Mouse (Mus musculus) intestine, postnatal 0 days (tissue): ENCODE measurements around the gene Vangl2. TPM values are rescaled to one million over a fixed set of nuclear protein-coding genes. Genes with fewer than 3 reads are reported as not detected.

ENCODE experiments used
- ATAC-seq: fragments of 200-750 bp; cut with Nextera tagmentation; 2 replicates; pipeline ENCODE4 v1.8.0; 2017; ENCODE audit warnings: mild to moderate bottlenecking, moderate TSS enrichment, moderate library complexity
- H3K27ac ChIP-seq: fragments of 300-500 bp; sonication (generic); 2 replicates; pipeline ENCODE4 v1.5.1; 2014; ENCODE audit warnings: mild to moderate bottlenecking, low read depth, low read length, moderate library complexity
- H3K27me3 ChIP-seq: fragments of 300-500 bp; sonication (generic); replicated peaks from 2 replicates; pipeline ENCODE4 v1.6.1; 2014; ENCODE audit warnings: low read length, mixed read lengths; ENCODE audit not compliant: control insufficient read depth, insufficient read depth
- H3K36me3 ChIP-seq: fragments of 300-500 bp; sonication (generic); 2 replicates; pipeline ENCODE4 v1.6.1; 2014; ENCODE audit warnings: mild to moderate bottlenecking, moderate library complexity; ENCODE audit not compliant: control insufficient read depth, insufficient read depth
- H3K4me1 ChIP-seq: fragments of 300-500 bp; sonication (generic); replicated peaks from 2 replicates; pipeline ENCODE4 v1.6.1; 2014; ENCODE audit warnings: antibody characterized with exemption, low read length, mixed read lengths; ENCODE audit not compliant: control insufficient read depth, insufficient read depth
- H3K4me2 ChIP-seq: fragments of 300-500 bp; sonication (generic); replicated peaks from 2 replicates; pipeline ENCODE4 v1.6.1; 2014; ENCODE audit warnings: low read depth, mild to moderate bottlenecking, moderate library complexity
- H3K4me3 ChIP-seq: fragments of 300-500 bp; sonication (generic); 2 replicates; pipeline ENCODE4 v1.5.1; 2014; ENCODE audit warnings: low read depth, low read length
- H3K9ac ChIP-seq: fragments of 300-500 bp; sonication (generic); 2 replicates; pipeline ENCODE4 v1.6.1; 2014; ENCODE audit warnings: mild to moderate bottlenecking, low read depth, low read length
- H3K9me3 ChIP-seq: fragments of 300-500 bp; sonication (generic); 2 replicates; pipeline ENCODE4 v1.6.1; 2016; ENCODE audit warnings: mixed run types; ENCODE audit not compliant: control insufficient read depth
- CTCF ChIP-seq: sonication (generic); IDR thresholded peaks from 2 replicates; pipeline ENCODE4 v1.5.1; 2016; ENCODE audit warnings: low read depth, mild to moderate bottlenecking, control low read depth, antibody characterized with exemption, moderate library complexity
- WGBS: fragments of 180-500 bp; shearing (Covaris S2); extraction: QIAGEN DNeasy Blood & Tissue Kit; methylation state at CpG from one replicate; pipeline ENCODE4 v1.1.7; 2014; 5-methylcytosine and 5-hydroxymethylcytosine counted together
- polyA plus RNA-seq: library from polyadenylated mRNA; unstranded; fragments of >200 nt; fragmentation: Nextera tagmentation; extraction: Ambion mirVana; gene quantifications from 2 replicates; pipeline ENCODE4 v1.2.1, GENCODE M21; 2015

Vangl2 gene
- polyA plus RNA-seq, 1 experiment from 2014 or later: 3.3 TPM

- no peak overlapping the region for H3K4me3 ChIP-seq
- H3K4me1 ChIP-seq: no peaks in the 10 kb centered on the region
- 79% methylated on average over 6 of the region's 6 CpGs for WGBS
- H3K27ac ChIP-seq: no peak overlapping the region
- no peak overlapping the region for H3K9ac ChIP-seq
- H3K36me3 ChIP-seq: no peaks in the 10 kb centered on the region
- no peak overlapping the region for H3K4me2 ChIP-seq
- no peak for TF ChIP-seq CTCF
- no peaks in the 10 kb centered on the region for H3K9me3 ChIP-seq
- no peak for ATAC-seq
- no peaks in the 10 kb centered on the region for H3K27me3 ChIP-seq
Observed at GRCm38 (mm10) chr1:171966054-171966790, 62.0 kb downstream of the Vangl2 start.

- no peaks in the 10 kb centered on the region for H3K36me3 ChIP-seq
- no peak overlapping the region for H3K9ac ChIP-seq
- TF ChIP-seq CTCF: no peak
- H3K4me3 ChIP-seq: no peak overlapping the region
- no peak overlapping the region for H3K4me2 ChIP-seq
- no peaks in the 10 kb centered on the region for H3K4me1 ChIP-seq
- H3K27me3 ChIP-seq: no peaks in the 10 kb centered on the region
- no peak overlapping the region for H3K27ac ChIP-seq
- H3K9me3 ChIP-seq: no peaks in the 10 kb centered on the region
- ATAC-seq: no peak
- WGBS: 52% methylated on average over 6 of the region's 6 CpGs
Observed at GRCm38 (mm10) chr1:171963613-171964012, 64.6 kb downstream of the Vangl2 start.

GRCm38 (mm10) chr1:171961704-171962103 is 66.5 kb downstream of the Vangl2 start:
- ATAC-seq: no peak
- WGBS: 81% methylated on average over 6 of the region's 6 CpGs

GRCm38 (mm10) chr1:171960726-171961125 is 67.5 kb downstream of the Vangl2 start:
- ATAC-seq: no peak
- Histone ChIP-seq H3K27ac (no peak overlapping the region), H3K4me3 (no peak overlapping the region), H3K27me3 (no peaks in the 10 kb centered on the region), H3K4me1 (no peaks in the 10 kb centered on the region), H3K36me3 (no peaks in the 10 kb centered on the region), H3K4me2 (no peak overlapping the region), H3K9ac (no peak overlapping the region), H3K9me3 (no peaks in the 10 kb centered on the region)
- no peak for TF ChIP-seq CTCF
- 90% methylated on average over 5 of the region's 5 CpGs for WGBS

More at GRCm38 (mm10) chr1:171961704-171962103, 66.5 kb downstream of the Vangl2 start:
- Histone ChIP-seq H3K27ac (no peak overlapping the region), H3K9me3 (no peaks in the 10 kb centered on the region), H3K4me3 (no peak overlapping the region), H3K4me1 (no peaks in the 10 kb centered on the region), H3K27me3 (no peaks in the 10 kb centered on the region), H3K9ac (no peak overlapping the region), H3K36me3 (no peaks in the 10 kb centered on the region), H3K4me2 (no peak overlapping the region)
- no peak for TF ChIP-seq CTCF

GRCm38 (mm10) chr1:171957411-171957810 is 70.8 kb downstream of the Vangl2 start:
- TF ChIP-seq CTCF: no peak
- Histone ChIP-seq H3K36me3 (no peaks in the 10 kb centered on the region), H3K27me3 (no peaks in the 10 kb centered on the region), H3K4me1 (no peaks in the 10 kb centered on the region), H3K4me3 (no peak overlapping the region), H3K9ac (no peak overlapping the region), H3K9me3 (no peaks in the 10 kb centered on the region), H3K4me2 (no peak overlapping the region), H3K27ac (no peak overlapping the region)
- no peak for ATAC-seq
- 50% methylated on average over 2 of the region's 2 CpGs for WGBS

- WGBS: 61% methylated on average over 6 of the region's 6 CpGs
- Histone ChIP-seq H3K4me2 (no peak overlapping the region), H3K4me3 (no peak overlapping the region), H3K9ac (no peak overlapping the region), H3K36me3 (no peaks in the 10 kb centered on the region), H3K9me3 (no peaks in the 10 kb centered on the region), H3K27ac (no peak overlapping the region), H3K4me1 (no peaks in the 10 kb centered on the region), H3K27me3 (no peaks in the 10 kb centered on the region)
- ATAC-seq: no peak
- TF ChIP-seq CTCF: no peak
Observed at GRCm38 (mm10) chr1:171955071-171955470, 73.2 kb downstream of the Vangl2 start.

Other genes with a start within 250 kb of the Vangl2 start
- 1.5 and 1.9 TPM in 2 replicates for gene Cd84, start 188.7 kb downstream of the Vangl2 start, polyA plus RNA-seq
- not detected in 2 replicates for gene Gm10521, start 132.8 kb downstream of the Vangl2 start, polyA plus RNA-seq
- gene Slamf6, start 110.9 kb downstream of the Vangl2 start, polyA plus RNA-seq: 0.26 and 0.42 TPM in 2 replicates
- 0.05 TPM in 1 of 2 replicates, not detected in the other for gene Nhlh1, start 29.1 kb upstream of the Vangl2 start, polyA plus RNA-seq
- gene Copa, start 54.1 kb upstream of the Vangl2 start, polyA plus RNA-seq: 133 and 139 TPM in 2 replicates
- 110 and 115 TPM in 2 replicates for gene Ncstn, start 54.4 kb upstream of the Vangl2 start, polyA plus RNA-seq
- gene Pex19, start 98.3 kb upstream of the Vangl2 start, polyA plus RNA-seq: 132 and 134 TPM in 2 replicates
- 48.6 and 50.8 TPM in 2 replicates for gene Dcaf8, start 119.6 kb upstream of the Vangl2 start, polyA plus RNA-seq
- 44.5 and 44.9 TPM in 2 replicates for gene Pea15a, start 178.4 kb upstream of the Vangl2 start, polyA plus RNA-seq
- 21.5 and 22.8 TPM in 2 replicates for gene Casq1, start 191.4 kb upstream of the Vangl2 start, polyA plus RNA-seq
- gene Atp1a4, start 230.0 kb upstream of the Vangl2 start, polyA plus RNA-seq: not detected in 2 replicates
- 17.7 and 17.8 TPM in 2 replicates for gene Igsf8, start 233.2 kb upstream of the Vangl2 start, polyA plus RNA-seq